Comparison of ENCODE assay signal across 9 mouse cellular contexts in the genomic region with DNA sequence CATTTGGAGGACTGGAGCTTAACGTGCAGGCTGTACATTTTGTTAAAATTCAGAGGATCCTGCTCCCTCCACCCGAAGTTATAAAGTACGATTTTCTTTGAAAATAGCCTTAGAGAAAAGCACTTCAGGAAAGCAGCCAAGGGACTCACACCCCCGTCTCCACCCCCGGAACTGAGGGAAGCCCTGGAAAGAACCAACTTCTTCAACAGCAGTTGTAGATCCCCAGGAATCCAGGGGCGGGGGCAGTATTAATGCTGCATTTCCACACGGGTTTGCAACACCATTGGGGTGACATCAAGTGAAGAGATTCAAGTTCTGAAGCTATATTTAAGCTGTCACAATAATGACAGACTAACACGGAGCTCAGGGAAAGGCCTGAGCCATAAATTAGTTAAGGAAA. TPM values are rescaled to one million over a fixed set of nuclear protein-coding genes. Genes with fewer than 3 reads are reported as not detected.
DNase-seq lines count a peak whose midpoint lies in the region; ATAC-seq and TF ChIP-seq lines count a peak whose summit lies in the region.
"Had no signal": no experiment of that assay in that cellular context is flagged by ENCODE, and none has a peak within 500 bp of the region (broad histone marks: within the 10 kb centered on the region; RNA-seq: fewer than 3 reads in every experiment).

No protein-coding gene starts in this region.

- H3K9me3 ChIP-seq in E14TG2a.4 (ENCODE audit: low read length) = no peaks in the 10 kb centered on the region
- H3K9me3 ChIP-seq in midbrain, embryonic 11.5 days (ENCODE audit: control insufficient read depth, low read length) = no peaks in the 10 kb centered on the region

- WGBS in midbrain, embryonic 11.5 days = 24% methylated on average over 8 of the region's 8 CpGs

- no peak for TF ChIP-seq CTCF in E14TG2a.4 (conservative IDR thresholded peaks at IDR 0.05; ENCODE audit: low read length)

- DNase-seq in adrenal gland, postnatal 14 days = peak; percentile 22
- DNase-seq in adrenal gland, postnatal 4 days (ENCODE audit: low spot score in 2 of 2) = no peak
- DNase-seq in frontal cortex, postnatal 10 days (ENCODE audit: low spot score in 2 of 2) = peak; percentile 39 to 57
- DNase-seq in midbrain, embryonic 11.5 days (ENCODE audit: low spot score, missing footprints) = no peak
- no peak for DNase-seq in gastrocnemius, adult 8-10 months (ENCODE audit: low spot score in 2 of 2)
- DNase-seq in spleen, postnatal 4 days (ENCODE audit: low spot score in 2 of 2) = no peak
- DNase-seq in adrenal gland, adult 8-10 months = no peak

- peak overlapping the region; percentile 82 for H3K4me2 ChIP-seq in midbrain, embryonic 11.5 days

- ATAC-seq in midbrain, embryonic 11.5 days (ENCODE audit: low FRiP score) = no peak

- no peak overlapping the region for H3K9ac ChIP-seq in midbrain, embryonic 11.5 days (ENCODE audit: low read length)

- H3K27me3 ChIP-seq in E14TG2a.4 (ENCODE audit: insufficient read depth, low read length) = peaks cover 71% of the 10 kb centered on the region
- H3K27me3 ChIP-seq in midbrain, embryonic 11.5 days (ENCODE audit: control insufficient read depth, insufficient read depth, low read length) = no peaks in the 10 kb centered on the region

- no peak overlapping the region for H3K27ac ChIP-seq in midbrain, embryonic 11.5 days (ENCODE audit: low read depth, low read length)

- 0 out of 2 replicates have a peak overlapping the region, but pooled peaks have one; percentile 81 for H3K4me3 ChIP-seq in E14TG2a.4 (replicated peaks; ENCODE audit: low read length)
- no peak overlapping the region for H3K4me3 ChIP-seq in midbrain, embryonic 11.5 days (ENCODE audit: low read depth, low read length)
- H3K4me3 ChIP-seq: myocyte had no signal

- peaks cover 40% of the 10 kb centered on the region for H3K4me1 ChIP-seq in E14TG2a.4 (replicated peaks; ENCODE audit: low read depth, low read length)
- H3K4me1 ChIP-seq in midbrain, embryonic 11.5 days (ENCODE audit: control insufficient read depth, insufficient read depth, low read length) = peaks cover 21% of the 10 kb centered on the region

- no peaks in the 10 kb centered on the region for H3K36me3 ChIP-seq in E14TG2a.4 (ENCODE audit: insufficient read depth, low read length)
- H3K36me3 ChIP-seq in midbrain, embryonic 11.5 days (ENCODE audit: control insufficient read depth, insufficient read depth, low read length) = no peaks in the 10 kb centered on the region

RNA-seq across cellular contexts. Expression of a gene that starts 0.9 kb away (rescaled TPM):
- 1.4 and 4.5 TPM in 2 replicates for total RNA-seq in adrenal gland, postnatal 14 days (2021)
- 10 to 100 TPM; 10.8 to 16.0 TPM for total RNA-seq in adrenal gland, postnatal 4 days (2021)
- 81.4 and 89.1 TPM in 2 replicates for polyA plus RNA-seq in midbrain, embryonic 11.5 days (2014; fragmentation: Nextera tagmentation; extraction: Ambion mirVana)
- total RNA-seq in gastrocnemius, adult 8-10 months (2022) = 1 to 10 TPM in 3 of 4 experiments, under 1 TPM in 1; 0.97 to 1.6 (median 1.4) TPM
- total RNA-seq in adrenal gland, adult 8-10 months (2022) = 1 to 10 TPM; 1.5 to 4.0 (median 2.7) TPM

RNA-seq across cellular contexts. Expression of a gene that starts 43.9 kb away (rescaled TPM):
- 39.0 and 39.1 TPM in 2 replicates for total RNA-seq in adrenal gland, postnatal 14 days (2021)
- 10 to 100 TPM; 61.3 to 62.0 TPM for total RNA-seq in adrenal gland, postnatal 4 days (2021)
- 398 and 399 TPM in 2 replicates for polyA plus RNA-seq in midbrain, embryonic 11.5 days (2014; fragmentation: Nextera tagmentation; extraction: Ambion mirVana)
- 1 to 10 TPM; 1.5 to 2.2 (median 1.6) TPM for total RNA-seq in gastrocnemius, adult 8-10 months (2022)
- total RNA-seq in adrenal gland, adult 8-10 months (2022) = 10 to 100 TPM in 2 of 4 experiments, 1 to 10 TPM in 2; 4.3 to 11.4 (median 8.5) TPM

Comparison
In these comparisons a context has a peak if more than half of its experiments do, and no peak if none do; other contexts are left out.
1. DNase-seq: peak in adrenal gland, postnatal 14 days (single experiment) and frontal cortex, postnatal 10 days (2 of 2); none in adrenal gland, postnatal 4 days (0 of 2), midbrain, embryonic 11.5 days (single experiment), gastrocnemius, adult 8-10 months (0 of 2), spleen, postnatal 4 days (0 of 2) and adrenal gland, adult 8-10 months (single experiment).